Mouse (Mus musculus) midbrain, postnatal 0 days (tissue): Measurements from ENCODE around the gene Hoxb6. TPM values are rescaled to one million over a fixed set of nuclear protein-coding genes. Genes with fewer than 3 reads are reported as not detected.

ENCODE experiments used
- ATAC-seq: fragments of 200-750 bp; cut with Nextera tagmentation; 2 replicates; pipeline ENCODE4 v1.8.0; 2017; ENCODE audit warnings: moderate number of reproducible peaks, mild to moderate bottlenecking, moderate TSS enrichment, moderate library complexity; ENCODE audit not compliant: low FRiP score
- DNase-seq: peaks from one replicate; pipeline ENCODE4 v3.0.0-alpha.2; 2015; ENCODE audit warnings: low spot score
- H3K27ac ChIP-seq: fragments of 300-500 bp; sonication (generic); 2 replicates; pipeline ENCODE4 v1.5.1; 2014; ENCODE audit warnings: low read depth, mild to moderate bottlenecking, low read length, mixed read lengths
- H3K27me3 ChIP-seq: fragments of 300-500 bp; sonication (generic); 2 replicates; pipeline ENCODE4 v1.6.1; 2014; ENCODE audit warnings: low read length, control low read depth, mixed read lengths; ENCODE audit not compliant: insufficient read depth
- H3K36me3 ChIP-seq: fragments of 300-500 bp; sonication (generic); 2 replicates; pipeline ENCODE4 v1.6.1; 2014; ENCODE audit warnings: low read length, control low read depth, mixed read lengths; ENCODE audit not compliant: insufficient read depth
- H3K4me1 ChIP-seq: fragments of 300-500 bp; sonication (generic); 2 replicates; pipeline ENCODE4 v1.6.1; 2014; ENCODE audit warnings: mild to moderate bottlenecking, control low read depth, antibody characterized with exemption, low read length, mixed read lengths; ENCODE audit not compliant: insufficient read depth
- H3K4me2 ChIP-seq: fragments of 300-500 bp; sonication (generic); 2 replicates; pipeline ENCODE4 v1.6.1; 2014; ENCODE audit warnings: low read depth, mild to moderate bottlenecking, low read length, mixed read lengths; ENCODE audit not compliant: poor library complexity, severe bottlenecking
- H3K4me3 ChIP-seq: fragments of 300-500 bp; sonication (generic); 2 replicates; pipeline ENCODE4 v1.5.1; 2014; ENCODE audit warnings: low read depth, mild to moderate bottlenecking, low read length, moderate library complexity
- H3K9ac ChIP-seq: fragments of 300-500 bp; sonication (generic); replicated peaks from 2 replicates; pipeline ENCODE4 v1.6.1; 2014; ENCODE audit warnings: mild to moderate bottlenecking, low read length, moderate library complexity, mixed read lengths; ENCODE audit not compliant: poor library complexity, severe bottlenecking
- H3K9me3 ChIP-seq: fragments of 300-500 bp; sonication (generic); 2 replicates; pipeline ENCODE4 v1.6.1; 2016; ENCODE audit warnings: low read length, control low read depth
- CTCF ChIP-seq: IDR thresholded peaks from 2 replicates; pipeline ENCODE4 v1.5.1; 2016; ENCODE audit warnings: antibody characterized with exemption, mild to moderate bottlenecking
- WGBS: fragments of 180-500 bp; shearing (Covaris S2); extraction: QIAGEN DNeasy Blood & Tissue Kit; methylation state at CpG from one replicate; pipeline ENCODE4 v1.1.7; 2014; 5-methylcytosine and 5-hydroxymethylcytosine counted together
- polyA plus RNA-seq: library from polyadenylated mRNA; unstranded; fragments of >200 nt; fragmentation: Nextera tagmentation; extraction: Ambion mirVana; gene quantifications from 2 replicates; pipeline ENCODE4 v1.2.1, GENCODE M21; 2015
- total RNA-seq: library from RNA; depleted of rRNA; stranded (reverse); fragments of >200 nt; gene quantifications from 2 replicates; pipeline ENCODE4 v1.2.3, GENCODE M21; 2014

Hoxb6 gene
- total and polyA plus RNA-seq, 2 experiments from 2014 or later, result 0.22 TPM; not detected in 1

DNA sequence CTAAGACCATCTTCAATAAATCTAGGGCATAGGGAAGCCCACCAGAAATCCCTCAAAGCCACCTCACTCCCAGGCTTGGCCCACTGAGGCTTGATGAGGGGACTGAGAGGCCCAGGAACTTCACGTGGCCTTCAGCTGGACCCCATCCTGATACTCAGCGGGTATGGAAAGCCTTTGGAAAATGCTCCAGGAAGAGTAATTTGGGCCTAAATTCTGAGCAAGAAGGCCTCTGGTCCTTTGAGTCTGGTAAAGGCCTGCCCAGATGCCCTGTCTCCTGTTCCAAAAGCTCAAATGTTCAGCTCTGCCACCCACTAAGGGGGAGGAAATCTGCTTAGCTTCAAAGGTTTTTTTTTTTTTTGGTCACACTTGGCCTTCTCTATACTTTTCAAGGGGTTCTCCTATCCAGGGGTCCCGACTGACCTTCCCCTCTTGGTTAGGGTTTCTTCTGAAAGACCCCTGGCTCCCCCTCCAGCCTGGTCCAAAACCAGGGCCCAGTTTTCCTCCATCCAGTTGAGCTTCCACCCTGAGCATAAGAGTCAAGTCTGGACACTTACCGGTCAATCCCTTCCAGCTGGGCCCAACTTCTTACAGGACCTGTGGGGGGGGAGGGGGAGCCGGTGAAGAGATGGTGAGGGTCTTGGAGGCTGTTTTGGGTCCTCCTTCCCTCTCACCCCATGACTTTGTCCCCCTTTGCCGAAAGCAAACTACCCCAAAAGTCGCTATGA is 14.1 kb downstream of the Hoxb6 start:
- Histone ChIP-seq H3K4me2 (no peak overlapping the region), H3K36me3 (no peaks in the 10 kb centered on the region), H3K9ac (no peak overlapping the region), H3K27ac (no peak overlapping the region), H3K9me3 (no peaks in the 10 kb centered on the region), H3K4me3 (no peak overlapping the region), H3K4me1 (no peaks in the 10 kb centered on the region), H3K27me3 (peaks cover 99% of the 10 kb centered on the region)
- no peak for ATAC-seq
- no peak for TF ChIP-seq CTCF
- DNase-seq, result no peak
- WGBS, result 11% methylated on average over 7 of the region's 7 CpGs

DNA sequence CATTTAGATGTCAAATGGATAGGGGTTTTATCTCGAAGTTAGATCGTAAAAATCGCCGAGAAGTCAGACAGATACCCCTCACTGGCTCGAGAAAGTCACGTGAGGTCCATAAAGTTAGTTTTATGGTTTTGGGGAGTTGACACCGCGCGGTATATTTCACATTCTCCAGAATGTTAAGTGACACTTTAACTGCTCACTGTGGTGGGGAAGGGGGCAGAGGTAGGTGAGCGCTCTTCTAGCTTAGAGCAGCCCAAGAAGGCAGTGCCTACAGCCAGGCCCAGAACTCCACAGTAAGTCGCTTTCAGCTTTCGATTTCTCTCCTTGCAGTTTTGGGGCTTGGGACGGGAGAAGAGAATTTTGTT is 14.6 kb downstream of the Hoxb6 start:
- H3K27ac ChIP-seq, result no peak overlapping the region
- no peak overlapping the region for H3K4me3 ChIP-seq

DNA sequence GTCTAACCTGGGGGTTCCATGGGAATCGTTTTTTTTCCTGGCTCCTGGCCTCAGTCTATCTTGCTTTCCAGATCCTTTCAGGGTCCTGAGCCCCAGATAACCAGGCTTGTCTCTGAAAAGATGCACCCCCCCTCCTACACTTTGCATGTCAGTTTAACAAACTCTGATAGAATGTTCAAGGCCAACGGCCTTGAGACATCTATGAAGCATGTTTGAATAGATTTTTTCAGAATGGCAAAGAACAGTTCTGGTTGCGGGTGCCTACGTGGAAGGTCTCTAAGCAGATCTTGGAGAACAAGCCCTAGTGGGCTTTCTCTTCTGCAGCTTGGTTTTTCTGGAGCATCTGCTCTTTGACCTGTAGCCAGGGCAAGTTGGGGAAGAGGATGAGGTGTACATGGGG is 16.5 kb downstream of the Hoxb6 start:
- Histone ChIP-seq H3K9me3 (no peaks in the 10 kb centered on the region), H3K4me2 (no peak overlapping the region), H3K36me3 (no peaks in the 10 kb centered on the region), H3K4me1 (no peaks in the 10 kb centered on the region), H3K9ac (no peak overlapping the region), H3K4me3 (no peak overlapping the region), H3K27ac (no peak overlapping the region), H3K27me3 (peaks cover 100% of the 10 kb centered on the region)
- DNase-seq, result no peak
- no peak for TF ChIP-seq CTCF
- WGBS, result 14% methylated on average over 4 of the region's 4 CpGs
- no peak for ATAC-seq

More for the DNA sequence above, 14.6 kb downstream of the Hoxb6 start:
- no peak for ATAC-seq
- no peak for TF ChIP-seq CTCF
- WGBS, result 5% methylated on average over 13 of the region's 13 CpGs
- Histone ChIP-seq H3K9me3 (no peaks in the 10 kb centered on the region), H3K4me2 (no peak overlapping the region), H3K9ac (no peak overlapping the region), H3K36me3 (no peaks in the 10 kb centered on the region), H3K4me1 (no peaks in the 10 kb centered on the region), H3K27me3 (peaks cover 99% of the 10 kb centered on the region)
- DNase-seq, result no peak

DNA sequence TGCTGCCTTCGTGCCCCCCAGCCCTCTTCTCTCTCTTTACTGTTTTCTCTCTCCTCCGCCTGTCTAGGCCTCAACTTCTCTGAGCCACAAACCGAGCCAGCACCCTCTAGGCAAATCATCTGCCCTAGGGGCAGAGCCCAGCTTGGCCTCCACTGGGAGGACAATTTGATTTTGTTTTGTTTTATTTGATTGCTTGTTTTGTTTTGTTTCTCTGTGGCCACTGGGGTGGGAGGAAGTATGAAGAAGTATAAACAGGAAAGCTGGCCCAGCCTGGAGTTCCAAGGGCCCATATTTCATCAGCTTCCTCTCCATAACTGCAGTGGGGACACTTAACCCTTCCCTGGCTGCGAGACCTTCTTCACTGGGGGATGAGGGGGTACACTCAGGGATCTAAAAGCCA is 17.0 kb downstream of the Hoxb6 start:
- ATAC-seq (no peak), DNase-seq (no peak)
- Histone ChIP-seq H3K4me3 (no peak overlapping the region), H3K9ac (no peak overlapping the region), H3K27me3 (peaks cover 100% of the 10 kb centered on the region), H3K27ac (no peak overlapping the region), H3K4me2 (no peak overlapping the region), H3K4me1 (no peaks in the 10 kb centered on the region), H3K36me3 (no peaks in the 10 kb centered on the region), H3K9me3 (no peaks in the 10 kb centered on the region)
- no peak for TF ChIP-seq CTCF
- 3% methylated on average over 4 of the region's 4 CpGs for WGBS

DNA sequence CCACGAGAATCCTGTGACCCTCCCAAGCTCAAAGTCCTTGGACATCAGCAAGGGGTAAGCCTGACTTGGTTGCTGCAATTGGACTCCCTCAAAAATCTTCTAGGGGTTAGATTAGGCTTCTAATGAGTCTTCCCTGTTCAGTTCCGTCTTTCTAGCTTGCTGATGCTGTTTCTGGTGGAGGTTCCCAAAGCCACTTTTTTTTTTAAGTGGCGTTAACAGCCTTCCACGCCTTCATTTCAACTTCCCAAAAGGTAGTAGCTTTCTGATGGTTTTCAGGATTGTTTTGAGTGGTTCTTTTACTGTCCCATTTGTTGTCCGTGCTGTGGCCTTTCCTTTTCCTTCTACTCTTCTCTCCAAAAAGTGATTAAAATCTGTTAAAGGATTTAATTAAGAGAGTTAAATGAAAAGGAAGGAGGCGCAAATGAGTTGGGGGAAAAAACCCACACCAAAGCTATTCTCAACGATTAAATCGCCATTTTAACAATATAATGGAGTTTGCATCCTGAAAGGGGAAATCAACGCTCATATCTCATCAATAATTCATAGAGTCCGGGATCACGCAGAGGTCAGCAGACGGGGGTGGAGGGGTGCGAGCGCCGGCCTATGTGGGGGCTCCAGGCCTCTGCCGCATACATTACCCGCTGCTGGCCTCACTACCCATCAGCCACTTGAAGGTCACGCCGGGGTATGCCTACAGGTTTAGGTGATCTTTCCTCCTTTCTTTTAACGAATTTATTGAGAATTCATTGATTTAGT is 18.1 kb downstream of the Hoxb6 start:
- no peak overlapping the region for H3K4me2 ChIP-seq
- no peak for TF ChIP-seq CTCF
- H3K9me3 ChIP-seq, result no peaks in the 10 kb centered on the region
- no peak for ATAC-seq
- DNase-seq, result no peak
- H3K36me3 ChIP-seq, result no peaks in the 10 kb centered on the region
- no peak overlapping the region for H3K9ac ChIP-seq
- H3K27ac ChIP-seq, result no peak overlapping the region
- peaks cover 97% of the 10 kb centered on the region for H3K27me3 ChIP-seq
- no peak overlapping the region for H3K4me3 ChIP-seq
- WGBS, result 4% methylated on average over 20 of the region's 20 CpGs
- no peaks in the 10 kb centered on the region for H3K4me1 ChIP-seq

DNA sequence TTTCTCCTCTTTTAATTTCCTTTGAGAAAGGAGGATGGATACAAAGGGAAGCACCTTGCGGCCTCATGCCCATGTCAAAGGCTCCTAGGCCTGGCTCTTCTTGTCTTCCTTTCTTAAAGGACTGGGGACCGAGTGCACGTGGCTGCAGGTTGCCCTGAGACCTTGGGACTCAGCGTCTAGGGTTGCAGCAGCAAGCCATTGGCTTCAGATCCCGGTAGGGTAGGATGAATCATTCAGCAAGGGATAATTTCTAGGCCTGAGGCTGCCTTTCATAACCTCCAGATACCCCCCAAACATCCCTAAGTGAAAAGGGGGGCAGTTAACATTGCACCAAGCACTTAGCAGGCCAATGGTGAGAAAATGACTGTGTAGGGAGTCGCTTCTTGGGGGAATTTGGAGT is 18.8 kb downstream of the Hoxb6 start:
- no peaks in the 10 kb centered on the region for H3K9me3 ChIP-seq
- no peak overlapping the region for H3K4me3 ChIP-seq
- DNase-seq, result no peak
- H3K4me1 ChIP-seq, result no peaks in the 10 kb centered on the region
- 10% methylated on average over 6 of the region's 6 CpGs for WGBS
- no peak overlapping the region for H3K9ac ChIP-seq
- H3K4me2 ChIP-seq, result no peak overlapping the region
- ATAC-seq, result no peak
- H3K27ac ChIP-seq, result no peak overlapping the region
- TF ChIP-seq CTCF, result no peak
- no peaks in the 10 kb centered on the region for H3K36me3 ChIP-seq
- H3K27me3 ChIP-seq, result peaks cover 97% of the 10 kb centered on the region
